Mouse (Mus musculus) 3T3-L1 (cell line): ENCODE measurements at regions not wholly inside any gene's neighbourhood (a gene's known extent, or its start where the extent isn't known, plus 50 kb on each side); places are given as distances from the start of the nearest gene placed in this dataset.
"Not testable (repeated sequence)": the region's sequence is repeated elsewhere in the genome, so short reads cannot be mapped to it uniquely, and the experiment has no call there.

Experiments
- DNase-seq: peaks from one replicate; pipeline ENCODE4 v3.0.0-alpha.2; 2015; ENCODE audit warnings: low read depth, low spot score

- peak; percentile 65 for DNase-seq
These were observed 71.0 kb upstream of the Prl4a1 start for GRCm38 (mm10) chr13:27945062-27945461.

GRCm38 (mm10) chr13:27960421-27960820 lies 55.6 kb upstream of the Prl4a1 start:
- not testable (repeated sequence) for DNase-seq

GRCm38 (mm10) chr13:27962381-27962780 lies 53.6 kb upstream of the Prl4a1 start:
- DNase-seq: not testable (repeated sequence)

- DNase-seq: not testable (repeated sequence)
These were observed 50.0 kb upstream of the Prl4a1 start for GRCm38 (mm10) chr13:27966021-27966420.
